Mouse (Mus musculus) embryo, embryonic 10 days (tissue): ENCODE data around the gene Dlx1.

Source experiments
- DNase-seq: peaks from one replicate; pipeline ENCODE4 v3.0.0-alpha.2; 2015; ENCODE audit warnings: low spot score

Gene Dlx1

GRCm38 (mm10) chr2:71546640-71547071 lies 18.7 kb downstream of the Dlx1 start, which contains the start of gene Dlx2:
Gene Dlx2 (minus strand): TSS chr2:71546754.
- DNase-seq = peak; percentile 93

GRCm38 (mm10) chr2:71547829-71548228 lies 19.9 kb downstream of the Dlx1 start:
- peak; percentile 97 for DNase-seq

- no peak for DNase-seq
Observed at GRCm38 (mm10) chr2:71550330-71550729, 22.4 kb downstream of the Dlx1 start.

- no peak for DNase-seq
Observed at GRCm38 (mm10) chr2:71551704-71552103, 23.8 kb downstream of the Dlx1 start.

- no peak for DNase-seq
Observed at GRCm38 (mm10) chr2:71556071-71556470, 28.2 kb downstream of the Dlx1 start.

GRCm38 (mm10) chr2:71566466-71566865 lies 38.6 kb downstream of the Dlx1 start:
- DNase-seq = no peak

- peak; percentile 51 for DNase-seq
Observed at GRCm38 (mm10) chr2:71573736-71574135, 45.8 kb downstream of the Dlx1 start.

- no peak for DNase-seq
Observed at GRCm38 (mm10) chr2:71577059-71577458, 49.1 kb downstream of the Dlx1 start.

- DNase-seq = peak; percentile 73
Observed at GRCm38 (mm10) chr2:71580632-71581466, 52.9 kb downstream of the Dlx1 start.

GRCm38 (mm10) chr2:71581488-71581887 lies 53.6 kb downstream of the Dlx1 start:
- DNase-seq = no peak
